Mouse (Mus musculus): ENCODE measurements at regions not wholly inside any gene's neighbourhood (a gene's known extent, or its start where the extent isn't known, plus 50 kb on each side); places are given as distances from the start of the nearest gene placed in this dataset.

- no peak overlapping the region for H3K4me3 ChIP-seq (ENCODE audit: insufficient read depth, low read length)
- H3K27ac ChIP-seq (ENCODE audit: insufficient read depth, low read length): no peak overlapping the region
- TF ChIP-seq POLR2A (IDR thresholded peaks at IDR 0.05; ENCODE audit: low read depth, low read length): no peak
- 0 out of 2 replicates have a peak, but pooled peaks have one; percentile 7 for TF ChIP-seq CTCF (IDR thresholded peaks at IDR 0.05; ENCODE audit: borderline replicate concordance, insufficient read depth, low read length)
- 0 out of 2 replicates have a peak, but pooled peaks cover 4% of the 10 kb centered on the region for H3K4me1 ChIP-seq (ENCODE audit: control insufficient read depth, insufficient read depth, low read length)
Observed at GRCm38 (mm10) chr10:19094297-19094696, 78.8 kb upstream of the Tnfaip3 start.

- no peak for TF ChIP-seq POLR2A (IDR thresholded peaks at IDR 0.05; ENCODE audit: low read depth, low read length)
- no peak for TF ChIP-seq CTCF (IDR thresholded peaks at IDR 0.05; ENCODE audit: borderline replicate concordance, insufficient read depth, low read length)
- H3K27ac ChIP-seq (ENCODE audit: insufficient read depth, low read length): no peak overlapping the region
- H3K4me1 ChIP-seq (ENCODE audit: control insufficient read depth, insufficient read depth, low read length): 0 out of 2 replicates have a peak, but pooled peaks cover 4% of the 10 kb centered on the region
- no peak overlapping the region for H3K4me3 ChIP-seq (ENCODE audit: insufficient read depth, low read length)
Observed at GRCm38 (mm10) chr10:19093689-19094088, 78.2 kb upstream of the Tnfaip3 start.

- 0 out of 2 replicates have a peak, but pooled peaks cover 4% of the 10 kb centered on the region for H3K4me1 ChIP-seq (ENCODE audit: control insufficient read depth, insufficient read depth, low read length)
- H3K27ac ChIP-seq (ENCODE audit: insufficient read depth, low read length): peak overlapping the region; percentile 42; the same call in 1 of the 2 replicates
- TF ChIP-seq POLR2A (IDR thresholded peaks at IDR 0.05; ENCODE audit: low read depth, low read length): no peak
- H3K4me3 ChIP-seq (ENCODE audit: insufficient read depth, low read length): no peak overlapping the region
Observed at GRCm38 (mm10) chr10:19091949-19092348, 76.5 kb upstream of the Tnfaip3 start.

GRCm38 (mm10) chr10:19091110-19091509 lies 75.7 kb upstream of the Tnfaip3 start:
- 0 out of 2 replicates have a peak, but pooled peaks cover 4% of the 10 kb centered on the region for H3K4me1 ChIP-seq (ENCODE audit: control insufficient read depth, insufficient read depth, low read length)
- H3K4me3 ChIP-seq (ENCODE audit: insufficient read depth, low read length): no peak overlapping the region
- no peak for TF ChIP-seq POLR2A (IDR thresholded peaks at IDR 0.05; ENCODE audit: low read depth, low read length)
- TF ChIP-seq CTCF (IDR thresholded peaks at IDR 0.05; ENCODE audit: borderline replicate concordance, insufficient read depth, low read length): no peak
- H3K27ac ChIP-seq (ENCODE audit: insufficient read depth, low read length): no peak overlapping the region

- H3K4me3 ChIP-seq (ENCODE audit: insufficient read depth, low read length): no peak overlapping the region
- TF ChIP-seq CTCF (IDR thresholded peaks at IDR 0.05; ENCODE audit: borderline replicate concordance, insufficient read depth, low read length) (no peak), POLR2A (IDR thresholded peaks at IDR 0.05; ENCODE audit: low read depth, low read length) (no peak)
- H3K27ac ChIP-seq (ENCODE audit: insufficient read depth, low read length): no peak overlapping the region
- H3K4me1 ChIP-seq (ENCODE audit: control insufficient read depth, insufficient read depth, low read length): 0 out of 2 replicates have a peak, but pooled peaks cover 3% of the 10 kb centered on the region
Observed at GRCm38 (mm10) chr10:19086995-19087394, 71.5 kb upstream of the Tnfaip3 start.

GRCm38 (mm10) chr10:19082136-19082535 lies 66.7 kb upstream of the Tnfaip3 start:
- Histone ChIP-seq H3K4me3 (ENCODE audit: insufficient read depth, low read length) (no peak overlapping the region), H3K4me1 (ENCODE audit: control insufficient read depth, insufficient read depth, low read length) (no peaks in the 10 kb centered on the region), H3K27ac (ENCODE audit: insufficient read depth, low read length) (no peak overlapping the region)
- TF ChIP-seq CTCF (IDR thresholded peaks at IDR 0.05; ENCODE audit: borderline replicate concordance, insufficient read depth, low read length) (no peak), POLR2A (IDR thresholded peaks at IDR 0.05; ENCODE audit: low read depth, low read length) (no peak)

- no peak overlapping the region for H3K27ac ChIP-seq (ENCODE audit: insufficient read depth, low read length)
- no peak for TF ChIP-seq POLR2A (IDR thresholded peaks at IDR 0.05; ENCODE audit: low read depth, low read length)
- no peak for TF ChIP-seq CTCF (IDR thresholded peaks at IDR 0.05; ENCODE audit: borderline replicate concordance, insufficient read depth, low read length)
- H3K4me1 ChIP-seq (ENCODE audit: control insufficient read depth, insufficient read depth, low read length): no peaks in the 10 kb centered on the region
- H3K4me3 ChIP-seq (ENCODE audit: insufficient read depth, low read length): no peak overlapping the region
Observed at GRCm38 (mm10) chr10:19078047-19078446, 62.6 kb upstream of the Tnfaip3 start.

- H3K27ac ChIP-seq (ENCODE audit: insufficient read depth, low read length): no peak overlapping the region
- no peak overlapping the region for H3K4me3 ChIP-seq (ENCODE audit: insufficient read depth, low read length)
- TF ChIP-seq CTCF (IDR thresholded peaks at IDR 0.05; ENCODE audit: borderline replicate concordance, insufficient read depth, low read length): no peak
- TF ChIP-seq POLR2A (IDR thresholded peaks at IDR 0.05; ENCODE audit: low read depth, low read length): no peak
- no peaks in the 10 kb centered on the region for H3K4me1 ChIP-seq (ENCODE audit: control insufficient read depth, insufficient read depth, low read length)
Observed at GRCm38 (mm10) chr10:19068377-19068776, 52.9 kb upstream of the Tnfaip3 start.

- TF ChIP-seq CTCF (IDR thresholded peaks at IDR 0.05; ENCODE audit: borderline replicate concordance, insufficient read depth, low read length): no peak
- TF ChIP-seq POLR2A (IDR thresholded peaks at IDR 0.05; ENCODE audit: low read depth, low read length): no peak
- Histone ChIP-seq H3K4me1 (ENCODE audit: control insufficient read depth, insufficient read depth, low read length) (no peaks in the 10 kb centered on the region), H3K4me3 (ENCODE audit: insufficient read depth, low read length) (no peak overlapping the region), H3K27ac (ENCODE audit: insufficient read depth, low read length) (no peak overlapping the region)
Observed at GRCm38 (mm10) chr10:19067623-19068022, 52.2 kb upstream of the Tnfaip3 start.

- TF ChIP-seq POLR2A (IDR thresholded peaks at IDR 0.05; ENCODE audit: low read depth, low read length): no peak
- TF ChIP-seq CTCF (IDR thresholded peaks at IDR 0.05; ENCODE audit: borderline replicate concordance, insufficient read depth, low read length): no peak
- peaks cover 3% of the 10 kb centered on the region; the same call in 1 of the 2 replicates for H3K4me1 ChIP-seq (ENCODE audit: control insufficient read depth, insufficient read depth, low read length)
- no peak overlapping the region for H3K4me3 ChIP-seq (ENCODE audit: insufficient read depth, low read length)
- H3K27ac ChIP-seq (ENCODE audit: insufficient read depth, low read length): no peak overlapping the region
Observed at GRCm38 (mm10) chr10:19066821-19067350, 51.4 kb upstream of the Tnfaip3 start.
